Mouse (Mus musculus): ENCODE results near the gene A930004D18Rik.

Gene A930004D18Rik

DNA sequence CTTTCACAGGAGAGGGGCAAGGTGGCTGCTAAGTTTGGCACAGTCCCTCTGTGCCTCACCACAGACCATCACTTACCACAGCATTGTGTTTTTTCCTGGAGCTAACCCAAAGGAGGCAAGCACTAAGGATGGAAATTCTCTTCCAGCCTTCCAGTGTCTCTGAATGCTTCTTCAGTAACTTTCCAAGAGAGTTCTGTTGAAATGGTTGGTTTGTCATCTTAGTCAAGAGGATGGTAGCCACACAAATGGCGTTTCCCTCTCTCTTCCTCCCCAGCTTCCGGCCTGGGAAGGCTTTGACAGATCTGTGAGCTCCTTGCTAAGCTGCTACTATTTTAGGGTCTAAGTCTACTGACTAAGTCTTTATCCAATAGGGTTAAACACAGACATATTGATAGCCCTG is at the start of gene A930004D18Rik:
A930004D18Rik (minus strand) TSS at position 247 of the 400 bp plus-strand sequence.
- DNase-seq (ENCODE audit: extremely low spot score), result peak; percentile 8

DNA sequence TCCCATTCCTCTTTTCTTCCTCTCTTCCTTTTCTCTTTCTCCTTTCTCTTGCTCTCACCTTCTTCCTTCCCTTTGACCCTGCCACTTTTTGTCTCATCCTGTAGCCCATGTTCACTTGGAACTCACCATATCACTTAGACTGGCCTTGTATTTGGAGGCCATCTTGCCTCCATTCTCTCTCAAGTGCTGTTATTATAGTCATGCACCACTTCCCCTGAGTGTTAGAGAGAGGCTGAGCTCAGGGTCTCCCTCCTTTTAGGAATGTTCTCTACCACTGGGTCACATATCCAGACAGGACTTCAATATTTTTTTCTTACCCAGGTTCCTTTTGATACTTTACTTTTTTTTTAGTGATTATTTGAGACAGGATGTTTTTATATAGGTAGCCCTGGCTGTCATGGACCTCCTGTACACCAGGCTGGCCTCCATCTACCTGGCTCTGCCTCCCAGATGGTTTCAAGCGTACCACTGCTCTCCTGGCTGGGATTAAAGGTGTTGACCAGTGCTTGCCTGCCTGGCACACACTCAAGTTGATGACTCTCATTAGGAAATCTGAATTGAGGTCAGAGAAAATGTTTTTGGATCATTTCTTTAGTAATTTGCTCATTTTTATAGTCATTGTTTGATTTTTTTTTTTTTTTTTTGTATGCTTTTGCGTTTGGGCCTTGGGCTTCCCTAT is 42.8 kb upstream of the A930004D18Rik start:
- DNase-seq (ENCODE audit: extremely low spot score), result no peak

DNA sequence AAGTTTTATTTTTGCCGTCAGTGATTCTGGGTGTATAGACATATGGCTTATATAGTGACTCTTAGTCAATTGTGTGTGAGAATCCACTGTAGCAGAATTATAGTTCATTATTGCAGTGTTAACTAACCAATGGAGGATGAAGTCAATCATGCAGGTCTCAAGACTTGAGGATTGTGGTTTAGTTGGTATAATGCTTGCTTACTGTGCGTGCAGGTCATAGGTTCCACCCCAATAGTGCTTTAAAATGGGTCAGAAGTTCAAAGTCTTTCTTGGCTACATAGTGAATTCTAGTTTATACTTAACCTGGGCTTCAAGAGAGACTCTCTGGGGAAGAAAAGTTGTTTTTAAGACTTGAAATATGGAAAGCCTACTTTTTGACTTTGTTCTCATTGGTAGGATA is 34.4 kb upstream of the A930004D18Rik start:
- DNase-seq (ENCODE audit: extremely low spot score), result no peak

DNA sequence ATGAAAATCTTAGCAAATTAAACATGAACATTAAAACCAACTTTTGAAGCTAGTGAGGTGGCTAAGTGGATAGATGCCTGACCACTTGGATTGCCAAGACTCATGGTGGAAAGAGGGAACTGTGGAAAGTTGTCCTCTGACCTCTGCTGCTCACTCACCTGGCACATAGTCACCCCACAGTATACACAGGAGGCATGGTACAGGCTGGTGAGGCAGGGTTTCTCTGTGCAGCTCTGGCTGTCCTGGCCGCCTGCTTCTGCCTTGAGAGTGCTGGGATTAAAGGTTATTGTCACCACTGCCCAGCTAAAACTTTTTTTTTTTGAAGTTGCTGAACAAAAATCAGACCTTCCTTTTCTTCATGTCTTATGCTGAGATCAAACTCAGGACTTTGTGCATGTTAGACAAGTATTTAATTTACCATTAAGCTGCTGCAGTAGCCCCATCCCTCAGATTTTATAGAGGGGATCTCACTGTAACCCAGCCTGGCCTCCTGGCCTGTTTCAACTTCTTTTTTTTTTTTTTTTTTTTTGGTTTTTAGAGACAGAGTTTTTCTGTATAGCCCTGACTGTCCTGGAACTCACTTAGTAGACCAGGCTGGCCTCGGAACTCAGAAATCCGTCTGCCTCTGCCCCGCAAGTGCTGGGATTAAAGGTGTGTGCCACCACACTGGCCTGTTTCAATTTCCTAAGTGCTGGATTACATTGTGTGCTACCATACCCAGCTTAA is 30.7 kb upstream of the A930004D18Rik start:
- no peak for DNase-seq (ENCODE audit: extremely low spot score)

DNA sequence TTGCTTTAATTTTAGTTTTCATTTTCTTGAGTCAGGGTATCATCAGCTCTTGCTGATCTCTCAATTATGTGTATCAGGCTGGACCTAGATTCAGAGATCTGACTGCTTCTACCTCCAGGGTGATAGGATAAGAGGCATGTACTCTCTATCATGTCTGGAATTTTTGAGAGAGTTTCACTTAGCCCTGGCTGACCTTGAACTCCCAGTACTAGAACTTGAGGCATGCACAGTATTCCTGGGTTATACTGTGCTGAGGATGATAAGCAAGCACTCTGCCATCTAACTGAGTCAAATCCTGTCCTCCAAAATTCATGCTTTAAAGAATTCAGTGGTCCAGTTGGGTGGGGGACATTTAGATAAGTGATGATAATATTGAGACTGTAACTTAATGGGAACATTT is 28.9 kb upstream of the A930004D18Rik start:
- DNase-seq (ENCODE audit: extremely low spot score), result no peak

DNA sequence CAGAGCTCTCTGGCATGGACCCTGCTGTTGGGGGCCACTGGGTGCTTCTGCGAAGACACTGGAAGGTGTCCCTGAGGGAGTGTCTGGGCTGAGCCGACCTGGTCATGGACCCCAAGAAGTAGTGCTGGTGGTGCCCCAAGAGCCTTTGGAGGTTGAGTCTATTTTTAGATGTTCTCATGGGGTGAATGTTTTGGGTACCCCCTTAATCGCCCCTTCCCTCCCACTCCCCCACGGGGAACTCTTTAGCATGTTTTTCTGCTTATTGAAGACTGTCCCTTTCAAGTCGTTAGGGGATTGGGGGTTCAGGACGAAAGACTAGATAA is 28.1 kb upstream of the A930004D18Rik start:
- no peak for DNase-seq (ENCODE audit: extremely low spot score)

DNA sequence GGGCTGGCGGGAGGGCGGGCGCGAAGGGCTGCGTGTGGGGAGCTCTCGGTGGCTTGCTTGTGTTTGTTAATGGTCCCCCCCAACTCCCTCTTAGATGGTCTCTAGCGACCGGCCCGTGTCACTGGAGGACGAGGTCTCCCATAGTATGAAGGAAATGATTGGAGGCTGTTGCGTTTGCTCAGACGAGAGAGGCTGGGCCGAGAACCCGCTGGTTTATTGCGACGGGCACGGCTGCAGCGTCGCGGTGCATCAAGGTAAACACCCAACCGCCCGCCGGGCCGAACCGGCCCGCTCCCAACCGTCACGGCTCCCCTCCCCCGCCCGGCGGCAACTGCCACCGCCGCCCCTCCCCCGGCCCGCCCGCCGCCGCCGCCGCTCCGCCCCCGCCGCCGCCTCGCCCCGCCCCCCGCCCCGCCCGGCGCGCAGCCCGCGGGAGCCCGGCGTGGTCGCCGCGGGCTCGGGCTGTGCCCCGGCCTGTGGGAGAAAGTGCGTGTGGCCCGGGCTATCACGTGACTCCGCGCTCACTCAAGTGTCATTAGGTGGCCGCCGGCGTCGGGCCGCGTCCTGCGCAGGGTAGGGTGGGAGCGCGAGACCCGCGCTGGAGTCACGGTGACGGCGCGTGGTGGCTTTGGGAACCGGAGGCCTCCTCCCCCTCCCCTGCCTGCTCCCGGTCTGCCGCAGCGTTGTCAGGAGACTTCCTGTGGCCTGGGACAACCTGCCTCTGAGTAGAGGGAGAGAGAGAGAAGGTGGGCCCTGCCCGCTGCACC is 27.6 kb upstream of the A930004D18Rik start:
- peak; percentile 79 for DNase-seq (ENCODE audit: extremely low spot score)

DNA sequence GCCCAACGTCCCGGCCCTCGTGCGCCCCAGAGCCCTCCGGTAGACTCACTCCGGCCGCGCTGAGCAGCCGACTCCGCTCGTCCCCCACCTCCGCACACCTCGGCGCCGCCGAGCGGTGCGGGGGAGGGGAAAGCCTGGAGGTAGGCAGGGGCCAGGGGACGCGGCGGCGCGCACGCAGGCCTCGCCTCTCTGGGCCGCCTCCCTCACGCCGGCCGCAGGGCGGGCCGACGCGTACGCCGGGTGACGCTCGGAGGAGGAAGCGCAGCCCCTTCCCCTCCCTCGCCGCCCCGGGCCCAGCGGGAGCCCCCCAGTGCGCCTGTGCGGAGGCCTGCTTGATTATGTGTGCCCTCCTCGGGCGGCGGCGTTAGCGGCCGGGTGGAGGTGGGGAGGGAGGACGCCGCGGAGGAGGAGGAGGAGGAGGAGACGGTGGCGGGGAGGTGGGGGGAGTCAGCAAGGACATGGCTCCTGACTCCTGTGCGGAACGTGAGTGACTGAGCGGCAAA is 26.9 kb upstream of the A930004D18Rik start:
- peak; percentile 95 for DNase-seq (ENCODE audit: extremely low spot score)

DNA sequence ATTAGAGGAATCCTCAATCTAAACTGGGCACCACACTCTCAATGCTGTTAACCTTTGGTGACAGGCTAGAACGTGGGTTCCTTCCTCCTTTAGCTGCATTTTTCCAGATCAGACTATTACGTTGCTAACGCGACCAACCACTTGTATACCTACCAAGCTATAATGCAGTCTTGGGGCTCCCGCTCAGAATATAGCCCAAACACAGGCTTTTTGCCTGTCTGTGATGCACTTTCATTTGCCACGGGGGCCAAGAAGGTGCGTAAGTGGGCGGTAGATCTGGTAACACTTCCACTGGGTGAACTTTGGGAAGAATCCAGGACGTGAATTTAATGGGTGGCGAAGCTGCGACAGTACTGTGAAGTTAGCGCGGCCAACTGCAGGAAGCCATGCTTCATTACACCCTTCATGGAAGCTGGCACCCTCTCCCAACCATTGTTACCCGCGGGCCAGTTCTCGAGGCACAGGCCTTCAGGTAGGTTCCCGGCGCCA is 26.3 kb upstream of the A930004D18Rik start:
- no peak for DNase-seq (ENCODE audit: extremely low spot score)

DNA sequence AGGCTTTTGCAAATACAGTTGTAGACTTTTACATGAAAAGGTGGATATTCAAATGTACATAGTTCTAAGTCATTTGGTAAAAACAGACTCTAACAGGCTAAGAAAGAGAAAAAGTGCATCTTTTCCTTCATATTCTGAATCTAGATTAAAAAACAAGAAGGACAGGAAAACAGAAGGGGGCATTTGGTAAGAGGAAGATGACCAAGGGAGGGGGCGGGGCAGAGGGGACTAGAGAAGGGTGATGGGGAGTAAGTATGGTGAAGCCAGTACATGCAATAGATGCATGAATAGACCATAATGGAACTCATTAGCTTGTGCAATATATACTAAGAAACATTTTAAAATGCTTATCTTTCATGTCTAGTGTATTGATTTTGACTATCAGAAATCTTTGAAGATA is 22.9 kb upstream of the A930004D18Rik start:
- peak; percentile 34 for DNase-seq (ENCODE audit: extremely low spot score)

DNA sequence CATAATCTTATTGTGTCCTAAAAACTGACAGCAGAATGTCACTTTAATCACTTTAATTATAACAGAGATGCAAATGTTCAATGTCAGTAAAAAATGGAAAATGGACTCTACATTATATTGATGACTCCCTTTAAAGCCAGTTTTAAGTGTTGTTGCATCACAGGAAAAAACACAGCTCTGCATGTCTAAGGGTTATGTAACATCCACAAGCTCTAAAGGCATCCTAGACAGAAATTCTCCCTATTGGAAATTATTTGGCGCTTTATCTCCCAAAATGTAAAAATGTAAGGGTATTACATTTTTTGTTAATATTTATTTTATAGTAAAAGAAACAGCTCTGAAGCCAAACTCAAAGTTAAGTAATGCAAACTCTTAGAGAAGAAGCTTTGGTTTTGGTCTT is 22.4 kb upstream of the A930004D18Rik start:
- DNase-seq (ENCODE audit: extremely low spot score), result no peak

DNA sequence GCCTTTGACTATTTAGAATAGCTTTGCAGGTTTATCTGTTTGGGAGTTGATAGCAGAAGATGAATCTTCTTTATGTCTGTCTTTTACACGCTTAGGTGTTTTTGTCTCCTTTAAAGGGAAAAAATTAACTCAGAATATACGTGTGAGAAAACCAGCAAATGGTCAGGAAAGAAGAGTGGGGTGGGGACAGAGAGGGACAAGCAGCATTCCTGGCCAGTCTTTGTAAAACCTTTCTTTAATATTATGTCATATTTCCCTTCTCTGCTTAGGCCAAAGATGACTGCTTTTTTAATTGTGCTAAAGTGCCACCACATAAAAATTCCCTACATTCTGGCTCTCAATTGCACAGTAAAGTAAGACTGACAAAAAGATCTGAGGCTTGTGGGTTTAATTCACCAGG is 21.5 kb upstream of the A930004D18Rik start:
- DNase-seq (ENCODE audit: extremely low spot score), result peak; percentile 40

DNA sequence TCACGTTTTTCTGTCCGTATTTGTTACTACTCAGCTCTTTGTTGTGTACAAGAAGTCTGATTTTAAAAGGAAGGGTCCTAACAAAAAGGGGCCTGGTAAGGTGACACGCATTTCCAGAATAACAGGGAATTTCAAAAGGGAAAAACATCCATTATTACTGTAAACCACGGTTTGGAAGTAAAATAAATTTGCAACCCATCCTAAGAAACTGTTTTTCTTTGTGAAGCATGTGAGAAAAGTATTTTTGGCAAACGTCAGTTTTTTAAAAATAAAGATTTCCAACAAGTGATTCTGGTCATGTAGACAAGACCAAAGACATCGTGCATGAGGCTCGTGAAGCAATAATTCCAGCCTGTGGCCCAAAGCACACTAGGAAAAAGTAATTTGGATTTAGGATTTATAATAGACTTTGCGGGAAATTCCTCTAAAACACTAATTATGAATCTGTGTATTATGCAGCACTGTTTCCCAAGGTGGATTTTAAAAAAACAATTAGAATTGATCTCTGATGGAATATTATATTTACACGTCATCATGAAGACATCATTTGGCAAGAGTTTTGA is 20.7 kb upstream of the A930004D18Rik start:
- peak; percentile 46 for DNase-seq (ENCODE audit: extremely low spot score)

DNA sequence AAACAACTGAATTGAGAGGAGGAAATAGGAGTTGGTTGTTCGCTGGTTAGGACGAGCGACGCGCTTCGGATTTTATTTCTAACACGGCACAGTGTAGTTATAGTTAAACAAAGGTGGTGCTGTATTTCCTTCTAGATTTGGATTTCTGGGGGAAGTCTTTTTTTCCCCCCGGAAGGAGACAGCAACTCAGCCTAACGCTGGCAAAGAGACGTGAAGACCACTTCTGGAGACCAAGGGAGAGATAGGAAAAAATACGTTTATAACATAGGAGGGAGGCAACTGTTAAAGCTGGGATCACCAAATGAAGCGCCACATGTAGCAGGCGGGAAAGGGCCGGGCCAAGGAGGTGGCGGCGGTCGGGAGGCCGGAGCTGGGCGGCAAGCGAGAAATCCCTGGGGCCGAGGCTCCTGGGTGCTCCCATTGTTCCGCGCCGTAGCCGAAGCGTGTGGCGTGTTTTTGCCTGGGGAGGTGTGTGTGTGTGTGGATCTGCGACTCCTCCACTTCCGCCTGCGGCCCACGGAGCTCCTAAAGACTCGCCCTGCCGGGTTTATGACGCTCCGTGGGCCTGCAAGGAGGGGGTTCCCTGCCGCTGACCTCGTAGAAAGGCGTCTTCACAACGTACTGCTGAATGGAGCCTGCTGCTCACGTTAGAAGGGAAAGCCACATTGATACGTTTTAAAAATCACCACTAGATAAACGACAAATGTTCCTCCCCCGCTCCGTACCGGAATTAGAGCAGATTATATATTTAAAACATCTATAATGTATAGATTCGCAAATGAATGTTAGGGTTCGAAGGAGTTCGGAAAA is 20.0 kb upstream of the A930004D18Rik start:
- peak; percentile 70 for DNase-seq (ENCODE audit: extremely low spot score)

DNA sequence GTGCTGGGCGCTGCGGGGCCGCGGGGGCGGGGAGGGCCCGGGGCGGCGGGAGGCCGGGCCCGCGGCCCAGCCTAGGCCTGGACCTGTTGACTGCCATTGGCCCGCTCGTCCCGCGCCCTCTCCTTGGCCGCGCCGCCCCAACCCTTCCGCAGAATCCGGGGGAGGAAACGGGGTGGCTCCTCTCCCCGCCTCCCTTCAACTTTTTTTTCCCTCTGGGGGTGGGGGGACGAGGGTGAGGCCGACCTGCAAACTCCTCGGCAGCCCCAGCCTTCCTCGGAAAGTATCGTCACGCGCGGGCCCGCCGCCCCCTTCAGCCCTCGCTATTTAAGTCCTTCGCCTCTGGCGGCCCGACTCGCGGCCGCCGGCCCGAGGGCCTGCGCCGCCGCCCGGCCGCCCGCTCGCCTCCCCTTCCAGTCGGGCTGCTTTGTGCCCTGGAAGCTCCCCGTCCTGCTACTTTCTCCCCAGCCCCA is 19.3 kb upstream of the A930004D18Rik start:
- DNase-seq (ENCODE audit: extremely low spot score), result peak; percentile 98

DNA sequence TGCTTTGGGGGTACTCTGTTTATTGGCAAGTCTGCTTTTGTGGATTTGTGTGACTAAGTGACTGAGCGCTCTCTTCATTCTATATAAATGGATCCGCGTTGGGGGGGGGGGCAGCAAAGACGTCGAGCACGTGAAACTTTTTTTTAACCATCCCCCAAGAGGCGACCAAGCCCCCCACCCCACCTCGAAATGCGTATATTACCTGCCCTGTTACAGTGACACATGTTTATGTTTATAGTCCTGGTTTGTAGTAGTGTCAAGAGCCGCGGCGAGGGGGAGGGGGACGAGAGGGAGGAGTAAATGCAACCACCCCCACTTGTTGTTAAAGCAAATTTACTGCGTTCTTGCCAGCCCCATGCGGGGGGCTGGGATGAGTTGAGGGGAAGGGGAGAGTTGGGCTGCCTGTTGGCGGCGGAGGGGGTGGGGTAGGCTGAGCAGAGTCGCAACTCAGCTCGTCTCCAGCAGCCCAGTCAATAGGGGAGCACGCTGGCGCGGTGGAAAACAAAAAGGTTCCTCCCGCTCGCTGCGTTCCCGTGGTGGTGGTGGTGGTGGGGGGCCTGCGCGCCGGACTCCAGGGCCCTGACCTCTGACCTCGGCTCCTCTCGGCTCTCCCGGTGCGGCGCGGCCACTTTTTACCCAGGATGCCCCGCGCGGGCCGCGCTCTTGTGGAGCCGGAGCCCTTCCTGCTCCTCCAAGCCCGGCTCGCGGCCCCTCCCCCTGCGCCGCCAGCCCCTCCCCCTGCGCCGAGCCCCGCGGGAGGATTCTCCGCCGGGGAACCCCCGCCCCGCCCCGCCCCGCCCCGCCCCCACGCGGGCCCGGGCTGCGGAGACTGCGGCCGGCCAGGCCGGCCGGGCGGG is 18.6 kb upstream of the A930004D18Rik start:
- DNase-seq (ENCODE audit: extremely low spot score), result peak; percentile 100

DNA sequence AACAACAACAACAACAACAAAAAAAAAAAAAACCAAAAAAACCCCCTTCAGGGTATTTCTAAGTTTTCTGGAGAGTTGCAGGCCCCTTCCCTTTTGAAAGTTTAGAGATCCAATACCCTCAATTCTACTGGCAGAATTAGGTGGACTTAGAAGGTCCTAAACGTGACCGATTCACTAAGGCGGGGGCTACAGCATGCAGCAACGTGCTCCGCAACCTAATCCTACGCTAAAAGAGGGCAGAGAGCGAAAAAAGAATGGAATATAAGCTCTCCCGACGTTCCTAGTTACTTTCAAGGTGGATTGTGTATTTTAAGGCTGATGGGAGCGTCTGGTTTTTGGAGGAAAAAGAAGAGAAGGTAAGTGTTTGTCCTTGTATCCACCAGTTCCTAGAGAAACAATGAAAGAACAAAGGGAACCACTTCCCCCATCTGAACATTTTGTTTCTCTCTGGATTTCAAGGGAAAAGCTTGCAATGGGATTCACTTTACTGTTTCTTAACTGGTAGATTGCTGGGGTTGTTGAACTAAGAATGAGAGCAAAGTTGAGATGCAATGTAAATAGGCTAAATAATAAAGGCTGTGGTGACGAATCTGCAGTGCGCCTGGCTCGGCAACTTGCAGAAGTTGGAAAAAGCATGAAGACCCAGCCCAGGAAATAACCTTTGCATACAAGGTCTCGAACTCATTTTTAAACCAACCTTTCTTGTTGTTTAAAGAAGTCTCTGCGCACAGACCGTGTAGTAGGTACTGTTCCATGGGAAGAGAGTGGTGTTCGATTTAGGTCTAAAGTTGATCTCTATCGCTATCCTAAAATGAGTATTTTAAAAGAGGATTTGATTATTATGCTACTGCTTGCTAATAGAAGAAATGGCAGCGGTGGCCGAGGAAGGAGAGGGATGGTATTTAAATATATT is 17.7 kb upstream of the A930004D18Rik start, which contains the start of gene Mllt10:
Mllt10 (plus strand) TSS at position 222 of the 913 bp plus-strand sequence.
- DNase-seq (ENCODE audit: extremely low spot score), result peak; percentile 71

DNA sequence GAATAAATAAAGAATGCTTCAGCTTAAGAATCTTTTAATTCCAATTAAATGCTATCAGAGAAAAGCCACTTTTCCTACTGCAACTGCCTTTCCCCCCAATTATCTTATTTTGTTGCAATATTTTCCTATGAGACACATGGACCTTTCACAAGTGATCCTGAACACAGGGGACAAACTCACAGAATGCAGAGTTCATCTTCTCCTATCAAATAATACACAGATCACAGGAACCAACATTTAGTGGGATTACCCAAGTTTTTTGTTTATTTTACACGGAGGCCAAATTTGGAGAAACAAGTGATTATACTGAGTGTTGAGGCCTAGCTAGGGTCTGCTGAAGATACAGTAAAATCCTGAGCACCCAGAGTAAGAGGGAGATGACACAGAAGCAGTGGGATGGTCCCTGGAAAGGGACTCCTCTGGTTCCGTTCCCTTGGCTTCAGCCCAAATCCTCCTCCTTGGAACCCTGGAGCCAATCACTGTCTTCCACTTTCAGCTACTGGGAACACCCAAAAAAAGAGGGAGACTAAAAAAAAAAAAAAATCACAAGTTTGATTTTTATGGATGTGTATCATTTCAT is 16.5 kb upstream of the A930004D18Rik start:
- peak; percentile 42 for DNase-seq (ENCODE audit: extremely low spot score)

All from embryo, embryonic 9.5 days (tissue).